Mouse (Mus musculus): ENCODE results near the gene Scaf8. TPM values are rescaled to one million over a fixed set of nuclear protein-coding genes. Genes with fewer than 3 reads are reported as not detected.
"Not testable (repeated sequence)": the region's sequence is repeated elsewhere in the genome, so short reads cannot be mapped to it uniquely, and the experiment has no call there.

The Scaf8 gene
- polyA plus RNA-seq, 1 experiment from 2014 or later: 15.7 TPM

DNA sequence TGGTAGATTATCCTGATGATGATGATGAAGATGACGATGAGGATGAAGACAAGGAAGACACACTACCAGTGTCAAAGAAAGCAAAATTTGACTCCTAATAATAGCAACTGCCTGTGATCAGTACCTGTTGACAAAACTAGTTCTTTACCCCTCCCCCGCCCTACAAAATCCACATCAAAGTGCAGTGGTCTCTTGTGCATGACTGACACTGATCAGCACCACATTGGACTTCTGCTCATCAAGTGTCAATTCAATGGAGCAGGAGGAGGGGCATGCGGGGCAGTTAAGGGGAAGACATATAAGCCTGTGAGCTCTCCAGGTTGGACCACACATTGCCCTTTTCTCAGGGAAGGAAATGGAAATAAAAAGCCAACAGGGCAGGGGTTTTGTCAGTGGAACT is 29.6 kb upstream of the Scaf8 start:
- WGBS: 60% methylated on average over 3 of the region's 3 CpGs
- no peaks in the 10 kb centered on the region for H3K36me3 ChIP-seq (ENCODE audit: poor library complexity, severe bottlenecking)
- no peak overlapping the region; the same call in 1 of the 2 replicates for H3K9ac ChIP-seq
- 0 out of 2 replicates have a peak, but pooled peaks cover 5% of the 10 kb centered on the region for H3K4me1 ChIP-seq
- H3K27me3 ChIP-seq: no peaks in the 10 kb centered on the region
- H3K4me3 ChIP-seq: peak overlapping the region; percentile 52
- H3K9me3 ChIP-seq (replicated peaks): peaks cover 3% of the 10 kb centered on the region
- peak overlapping the region; percentile 67 for H3K4me2 ChIP-seq
- no peak overlapping the region; the same call in 1 of the 2 replicates for H3K27ac ChIP-seq
- no peak for ATAC-seq

GRCm38 (mm10) chr17:3092682-3093081 is 22.1 kb upstream of the Scaf8 start:
- WGBS: 56% methylated on average over 4 of the region's 4 CpGs
- H3K4me2 ChIP-seq: no peak overlapping the region
- ATAC-seq: no peak
- no peaks in the 10 kb centered on the region for H3K27me3 ChIP-seq
- H3K9ac ChIP-seq: no peak overlapping the region
- no peaks in the 10 kb centered on the region for H3K4me1 ChIP-seq
- H3K9me3 ChIP-seq (replicated peaks): no peaks in the 10 kb centered on the region
- no peak overlapping the region for H3K4me3 ChIP-seq
- H3K27ac ChIP-seq: no peak overlapping the region
- no peaks in the 10 kb centered on the region for H3K36me3 ChIP-seq (ENCODE audit: poor library complexity, severe bottlenecking)

DNA sequence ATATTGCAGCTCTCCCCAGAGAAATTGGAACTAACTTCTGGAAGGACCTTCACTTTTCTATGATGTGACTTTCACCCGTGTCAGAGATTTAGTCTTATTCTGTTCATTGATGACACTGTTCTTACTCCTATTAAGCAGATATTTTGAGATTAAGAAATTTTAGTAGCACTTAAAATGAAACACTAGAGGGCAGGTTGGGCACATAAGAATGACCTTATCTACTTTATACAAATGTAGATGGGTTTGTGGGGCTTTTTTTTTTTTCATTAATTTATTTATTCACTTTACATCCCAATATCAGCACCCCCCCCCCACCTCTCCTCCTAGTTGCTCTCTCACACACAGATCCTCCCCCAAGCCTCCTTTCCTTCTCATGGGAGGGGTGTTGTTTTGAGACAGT is 15.5 kb upstream of the Scaf8 start:
- 85% methylated on average over 1 of the region's 1 CpGs for WGBS
- not testable (repeated sequence) for H3K27ac ChIP-seq; H3K9me3 ChIP-seq (replicated peaks); H3K4me1 ChIP-seq; ATAC-seq; H3K36me3 ChIP-seq (ENCODE audit: poor library complexity, severe bottlenecking); H3K9ac ChIP-seq; H3K4me2 ChIP-seq; H3K4me3 ChIP-seq; H3K27me3 ChIP-seq

GRCm38 (mm10) chr17:3102336-3103165 is 12.2 kb upstream of the Scaf8 start:
- peak; percentile 67; the same call in 1 of the 2 replicates for ATAC-seq
- 4% methylated on average over 14 of the region's 14 CpGs for WGBS
- H3K4me1 ChIP-seq: peaks cover 7% of the 10 kb centered on the region
- H3K36me3 ChIP-seq (ENCODE audit: poor library complexity, severe bottlenecking): peaks cover 6% of the 10 kb centered on the region; the same call in 1 of the 2 replicates
- no peak overlapping the region for H3K27ac ChIP-seq
- H3K4me3 ChIP-seq: peak overlapping the region; percentile 26
- H3K27me3 ChIP-seq: no peaks in the 10 kb centered on the region
- no peaks in the 10 kb centered on the region for H3K9me3 ChIP-seq (replicated peaks)
- peak overlapping the region; percentile 55 for H3K4me2 ChIP-seq
- H3K9ac ChIP-seq: peak overlapping the region; percentile 56; the same call in 1 of the 2 replicates

DNA sequence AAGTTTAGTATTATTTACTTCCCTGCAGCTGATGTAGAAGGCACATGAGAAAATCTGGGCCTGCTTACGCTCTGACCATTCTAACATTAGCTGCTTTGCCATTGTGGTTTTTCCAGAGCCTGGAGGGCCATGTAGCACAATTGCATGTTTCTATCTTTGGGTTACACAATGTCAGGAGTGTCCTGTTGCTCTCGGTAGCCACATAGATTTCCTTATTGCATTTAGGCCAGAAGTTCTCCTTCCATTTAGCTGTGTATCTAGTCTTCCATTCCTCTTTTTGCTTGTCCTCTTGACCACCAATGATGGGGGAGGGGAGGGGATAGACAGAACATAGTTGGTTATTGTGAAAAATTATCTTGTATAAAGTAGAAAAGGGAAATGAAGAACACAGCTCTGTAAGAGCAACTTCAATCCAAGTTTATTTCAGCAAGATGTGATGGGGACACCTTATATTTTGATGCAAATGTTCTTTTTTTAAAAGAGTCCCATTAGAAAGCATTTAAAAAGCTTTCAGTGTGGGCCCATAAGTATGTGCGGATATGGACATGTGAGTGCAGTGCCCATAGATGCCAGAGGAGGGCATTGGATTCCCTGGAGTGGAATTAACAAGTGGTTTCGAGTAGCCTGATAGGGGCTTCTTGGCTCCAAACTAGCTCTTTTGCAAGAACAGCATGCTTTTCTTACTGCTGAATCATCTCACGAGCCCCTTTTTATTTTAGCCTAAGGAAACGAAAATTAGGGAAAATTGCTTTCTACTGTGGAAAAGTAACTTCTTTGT is 10.4 kb upstream of the Scaf8 start:
- no peaks in the 10 kb centered on the region for H3K9me3 ChIP-seq (replicated peaks)
- peaks cover 6% of the 10 kb centered on the region; the same call in 1 of the 2 replicates for H3K36me3 ChIP-seq (ENCODE audit: poor library complexity, severe bottlenecking)
- no peak overlapping the region for H3K27ac ChIP-seq
- H3K9ac ChIP-seq: no peak overlapping the region
- 90% methylated on average over 6 of the region's 6 CpGs for WGBS
- no peak overlapping the region for H3K4me3 ChIP-seq
- no peak overlapping the region for H3K4me2 ChIP-seq
- ATAC-seq: no peak
- no peaks in the 10 kb centered on the region for H3K27me3 ChIP-seq
- H3K4me1 ChIP-seq: peaks cover 7% of the 10 kb centered on the region

- Histone ChIP-seq H3K36me3 (ENCODE audit: poor library complexity, severe bottlenecking) (peaks cover 6% of the 10 kb centered on the region; the same call in 1 of the 2 replicates), H3K4me2 (no peak overlapping the region), H3K4me3 (no peak overlapping the region), H3K27ac (no peak overlapping the region), H3K27me3 (no peaks in the 10 kb centered on the region), H3K9me3 (replicated peaks) (no peaks in the 10 kb centered on the region), H3K9ac (no peak overlapping the region), H3K4me1 (peaks cover 7% of the 10 kb centered on the region)
- no peak for ATAC-seq
- 100% methylated on average over 1 of the region's 1 CpGs for WGBS
Observed at GRCm38 (mm10) chr17:3105022-3105421, 9.8 kb upstream of the Scaf8 start.

DNA sequence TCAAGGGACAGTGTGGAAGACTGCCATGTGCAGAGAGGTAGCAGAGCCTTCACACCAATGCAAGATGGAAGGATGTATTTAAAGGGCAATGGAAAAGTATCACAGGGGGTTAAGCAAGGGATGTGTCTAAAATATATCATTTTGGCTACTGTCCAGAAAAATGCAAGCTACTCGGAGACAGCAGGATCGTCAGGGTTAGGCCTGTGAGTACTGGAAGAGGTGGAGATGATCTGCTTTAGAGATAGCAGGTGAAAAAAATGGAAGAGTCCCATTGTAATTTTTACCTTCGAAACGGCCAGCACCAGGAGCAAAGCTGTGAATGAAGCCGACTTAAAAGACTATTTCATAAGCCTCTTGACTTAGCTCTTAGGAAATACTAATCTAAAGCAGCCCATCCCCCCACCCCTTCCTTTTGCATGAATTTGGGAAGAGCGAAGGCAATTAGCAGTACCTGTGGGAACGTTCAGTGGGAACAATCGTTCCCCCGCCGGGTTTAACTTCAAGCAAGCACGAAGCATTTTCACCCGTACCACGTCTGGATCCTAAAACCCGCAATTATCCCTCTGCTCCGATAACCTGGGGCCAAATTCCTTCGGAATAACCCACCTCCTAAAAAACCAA is 925 bp upstream of the Scaf8 start:
- under 1% methylated on average over 16 of the region's 16 CpGs for WGBS
- H3K9ac ChIP-seq: peak overlapping the region; percentile 97
- ATAC-seq: 0 out of 2 replicates have a peak, but pooled peaks have one; percentile 1
- peak overlapping the region; percentile 98 for H3K4me3 ChIP-seq
- H3K27ac ChIP-seq: peak overlapping the region; percentile 99
- peak overlapping the region; percentile 80 for H3K4me2 ChIP-seq
- H3K4me1 ChIP-seq: peaks cover 34% of the 10 kb centered on the region
- H3K9me3 ChIP-seq (replicated peaks): no peaks in the 10 kb centered on the region
- H3K27me3 ChIP-seq: no peaks in the 10 kb centered on the region
- no peaks in the 10 kb centered on the region for H3K36me3 ChIP-seq (ENCODE audit: poor library complexity, severe bottlenecking)

DNA sequence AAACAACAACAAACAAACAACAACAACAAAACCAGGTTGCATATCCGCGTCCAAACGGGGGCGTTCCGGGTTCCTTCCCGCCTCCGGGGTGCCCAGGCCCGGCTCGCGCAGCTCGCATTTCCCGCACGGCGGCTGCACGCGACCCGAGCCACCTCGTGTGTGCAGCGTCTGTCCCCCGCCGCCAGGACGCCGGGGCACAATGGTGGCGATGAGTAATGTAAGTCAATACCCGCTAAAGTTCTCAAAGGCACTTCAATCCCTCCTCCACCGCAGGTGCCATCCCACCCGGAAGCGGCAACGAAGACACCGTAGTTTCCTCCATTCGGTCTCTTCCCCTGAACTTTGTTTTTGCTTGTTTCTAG is 433 bp upstream of the Scaf8 start:
- peak overlapping the region; percentile 98 for H3K4me3 ChIP-seq
- H3K36me3 ChIP-seq (ENCODE audit: poor library complexity, severe bottlenecking): no peaks in the 10 kb centered on the region
- peak overlapping the region; percentile 99 for H3K27ac ChIP-seq
- H3K4me1 ChIP-seq: peaks cover 37% of the 10 kb centered on the region
- peak overlapping the region; percentile 80 for H3K4me2 ChIP-seq
- peak; percentile 77 for ATAC-seq
- H3K9ac ChIP-seq: peak overlapping the region; percentile 97
- no peaks in the 10 kb centered on the region for H3K9me3 ChIP-seq (replicated peaks)
- WGBS: under 1% methylated on average over 31 of the region's 31 CpGs
- H3K27me3 ChIP-seq: no peaks in the 10 kb centered on the region

DNA sequence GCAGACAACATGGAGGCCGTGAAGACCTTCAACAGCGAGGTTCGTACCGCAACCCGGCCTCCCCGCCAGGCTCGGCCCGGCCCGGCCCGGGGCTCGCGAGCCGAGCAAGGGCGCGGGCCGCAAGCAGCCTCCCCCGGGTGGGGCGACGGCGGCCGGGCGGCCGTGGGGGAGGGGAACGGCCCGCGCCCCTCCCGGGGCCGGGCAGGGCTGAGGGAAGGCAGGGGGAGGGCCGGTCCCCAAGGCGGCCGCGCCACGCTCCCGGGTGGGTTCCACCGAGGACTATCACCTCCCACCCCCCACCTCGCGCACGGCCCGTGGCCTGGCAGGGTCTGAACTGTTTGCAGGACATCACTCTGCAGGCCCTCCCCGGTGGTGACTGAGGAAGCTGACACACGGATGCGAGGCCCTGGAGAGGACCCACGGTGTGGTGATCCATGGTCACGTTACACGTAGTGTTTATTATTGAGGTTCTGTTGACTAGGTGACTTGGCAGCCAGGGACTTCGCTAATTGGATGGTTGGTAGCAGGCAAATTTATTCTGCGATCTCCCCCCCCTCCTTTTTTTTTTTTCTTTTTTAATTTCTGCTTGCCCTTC is 705 bp downstream of the Scaf8 start:
- Histone ChIP-seq H3K4me2 (peak overlapping the region; percentile 80), H3K9me3 (replicated peaks) (no peaks in the 10 kb centered on the region), H3K27me3 (no peaks in the 10 kb centered on the region), H3K9ac (peak overlapping the region; percentile 97), H3K4me3 (peak overlapping the region; percentile 98), H3K36me3 (ENCODE audit: poor library complexity, severe bottlenecking) (no peaks in the 10 kb centered on the region), H3K4me1 (peaks cover 39% of the 10 kb centered on the region), H3K27ac (peak overlapping the region; percentile 99)
- ATAC-seq: peak; percentile 36
- under 1% methylated on average over 42 of the region's 47 CpGs for WGBS

DNA sequence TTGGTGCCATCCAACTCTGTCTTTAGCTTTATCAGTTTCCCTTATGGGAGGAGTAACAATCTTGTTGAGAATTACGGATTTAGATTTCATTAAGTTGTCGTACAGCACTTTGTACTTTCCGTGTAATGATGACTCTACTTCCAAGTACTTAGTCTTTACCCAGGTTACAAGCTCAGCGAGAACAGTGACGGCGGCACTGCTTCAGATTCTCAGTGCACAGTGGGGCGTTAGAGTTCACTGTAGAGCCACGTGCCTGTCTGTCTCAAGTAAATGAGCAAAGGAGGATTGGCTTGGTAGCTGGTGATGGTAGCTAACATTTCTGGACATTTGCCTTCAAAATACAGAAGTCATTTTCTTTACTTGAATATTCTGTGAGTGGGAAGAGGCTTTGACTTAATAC is 6.2 kb downstream of the Scaf8 start:
- H3K4me3 ChIP-seq; H3K4me2 ChIP-seq; H3K36me3 ChIP-seq (ENCODE audit: poor library complexity, severe bottlenecking); H3K27me3 ChIP-seq; H3K27ac ChIP-seq; H3K9me3 ChIP-seq (replicated peaks); ATAC-seq; H3K9ac ChIP-seq: not testable (repeated sequence)
- 77% methylated on average over 8 of the region's 8 CpGs for WGBS
- H3K4me1 ChIP-seq: peaks cover 30% of the 10 kb centered on the region

- H3K27me3 ChIP-seq; H3K4me3 ChIP-seq; ATAC-seq; H3K9ac ChIP-seq; H3K9me3 ChIP-seq (replicated peaks); H3K36me3 ChIP-seq (ENCODE audit: poor library complexity, severe bottlenecking); H3K4me1 ChIP-seq; H3K4me2 ChIP-seq; H3K27ac ChIP-seq: not testable (repeated sequence)
- WGBS: 77% methylated on average over 1 of the region's 1 CpGs
Observed at GRCm38 (mm10) chr17:3123581-3123980, 8.8 kb downstream of the Scaf8 start.

Data from forebrain, embryonic 13.5 days (tissue).